Mouse (Mus musculus) liver, adult 2 months (tissue): ENCODE data around the gene Prune2.

Source experiments
- CTCF ChIP-seq: fragments of 200-500 bp; IDR thresholded peaks from 2 replicates; pipeline ENCODE4 v1.5.1; 2011; ENCODE audit warnings: low read depth, low read length, control low read depth
- POLR2A ChIP-seq: fragments of 200-500 bp; IDR thresholded peaks from 2 replicates; pipeline ENCODE4 v1.6.1; 2011; ENCODE audit warnings: low read length, control low read depth; ENCODE audit not compliant: insufficient read depth; ENCODE audit errors: extremely low read depth

GRCm38 (mm10) chr19:17268669-17269068, 312.8 kb downstream of the Prune2 start:
- TF ChIP-seq POLR2A (no peak), CTCF (no peak)
